In genomic region chr2:164910360-164911061, GRCm38 (mm10) we compare ENCODE assay signal across 7 mouse cellular contexts. TPM values are rescaled to one million over a fixed set of nuclear protein-coding genes. Genes with fewer than 3 reads are reported as not detected.
DNase-seq lines count a peak whose midpoint lies in the region; ATAC-seq lines count a peak whose summit lies in the region.

No protein-coding gene starts in this region.

- H3K27ac ChIP-seq in lung, embryonic 15.5 days: peak overlapping the region; percentile 99
- H3K27ac ChIP-seq in embryonic facial prominence, embryonic 13.5 days: peak overlapping the region; percentile 98
- peak overlapping the region; percentile 100 for H3K27ac ChIP-seq in hindbrain, embryonic 10.5 days

- peak overlapping the region; percentile 71 for H3K4me2 ChIP-seq in lung, embryonic 15.5 days
- H3K4me2 ChIP-seq in embryonic facial prominence, embryonic 13.5 days: peak overlapping the region; percentile 88

- no peak for DNase-seq in lung, postnatal 36 days
- no peak for DNase-seq in hindbrain, embryonic 10.5 days (ENCODE audit: low spot score)
- DNase-seq in urinary bladder, postnatal 36 days (ENCODE audit: low spot score in 2 of 2): no peak
- DNase-seq in spleen, adult 18-20 months: no peak

- peak overlapping the region; percentile 88 for H3K4me3 ChIP-seq in lung, embryonic 15.5 days
- peak overlapping the region; percentile 91 for H3K4me3 ChIP-seq in embryonic facial prominence, embryonic 13.5 days
- peak overlapping the region; percentile 73 for H3K4me3 ChIP-seq in hindbrain, embryonic 10.5 days

- WGBS in lung, embryonic 15.5 days: 3% methylated on average over 37 of the region's 37 CpGs
- 5% methylated on average over 37 of the region's 37 CpGs for WGBS in embryonic facial prominence, embryonic 13.5 days
- WGBS in hindbrain, embryonic 10.5 days: 6% methylated on average over 37 of the region's 37 CpGs

- peak overlapping the region; percentile 90 for H3K9ac ChIP-seq in lung, embryonic 15.5 days
- H3K9ac ChIP-seq in embryonic facial prominence, embryonic 13.5 days: peak overlapping the region; percentile 92

- peak; percentile 13; the same call in 1 of the 2 replicates for ATAC-seq in lung, embryonic 15.5 days (ENCODE audit: borderline replicate concordance, extremely low read depth, low FRiP score, low TSS enrichment)
- no peak; the same call in 1 of the 2 replicates for ATAC-seq in embryonic facial prominence, embryonic 13.5 days (ENCODE audit: insufficient number of reproducible peaks, insufficient read depth, low FRiP score, low TSS enrichment, low read depth)
- peak; percentile 7 for ATAC-seq in megakaryocyte progenitor cell, adult 5-6 weeks (replicated peaks; ENCODE audit: poor library complexity)

- no peaks in the 10 kb centered on the region for H3K27me3 ChIP-seq in lung, embryonic 15.5 days
- H3K27me3 ChIP-seq in embryonic facial prominence, embryonic 13.5 days: no peaks in the 10 kb centered on the region
- no peaks in the 10 kb centered on the region for H3K27me3 ChIP-seq in hindbrain, embryonic 10.5 days (ENCODE audit: insufficient read depth, poor library complexity, severe bottlenecking)

- peaks cover 23% of the 10 kb centered on the region for H3K4me1 ChIP-seq in lung, embryonic 15.5 days
- peaks cover 21% of the 10 kb centered on the region for H3K4me1 ChIP-seq in embryonic facial prominence, embryonic 13.5 days
- peaks cover 33% of the 10 kb centered on the region for H3K4me1 ChIP-seq in hindbrain, embryonic 10.5 days (replicated peaks)

- H3K9me3 ChIP-seq in lung, embryonic 15.5 days: peaks cover 3% of the 10 kb centered on the region; the same call in 1 of the 2 replicates
- peaks cover 9% of the 10 kb centered on the region for H3K9me3 ChIP-seq in embryonic facial prominence, embryonic 13.5 days
- H3K9me3 ChIP-seq in hindbrain, embryonic 10.5 days: peaks cover 8% of the 10 kb centered on the region

- H3K36me3 ChIP-seq in lung, embryonic 15.5 days: peaks cover 38% of the 10 kb centered on the region
- H3K36me3 ChIP-seq in embryonic facial prominence, embryonic 13.5 days: peaks cover 41% of the 10 kb centered on the region
- H3K36me3 ChIP-seq in hindbrain, embryonic 10.5 days: peaks cover 53% of the 10 kb centered on the region

RNA-seq across cellular contexts. Expression of gene Zfp335, which starts 1.0 kb away (rescaled TPM):
- polyA plus RNA-seq in lung, embryonic 15.5 days (2015; fragmentation: Nextera tagmentation; extraction: Ambion mirVana): 12.4 and 13.2 TPM in 2 replicates
- polyA plus RNA-seq in embryonic facial prominence, embryonic 13.5 days (2015; fragmentation: Nextera tagmentation; extraction: Ambion mirVana): 15.5 and 16.1 TPM in 2 replicates
- 15.3 and 18.4 TPM in 2 replicates for polyA plus RNA-seq in hindbrain, embryonic 10.5 days (2016; fragmentation: Nextera tagmentation; extraction: Ambion mirVana)
- 10.4 and 11.3 TPM in 2 replicates for total RNA-seq in megakaryocyte progenitor cell, adult 5-6 weeks (2015)
- total RNA-seq in megakaryocyte progenitor cell, adult 5-6 weeks (2017): 6.8 and 8.2 TPM in 2 replicates

RNA-seq across cellular contexts. Expression of gene Mmp9, which starts 30.1 kb away (rescaled TPM):
- 0.59 and 1.4 TPM in 2 replicates for polyA plus RNA-seq in lung, embryonic 15.5 days (2015; fragmentation: Nextera tagmentation; extraction: Ambion mirVana)
- 16.6 and 23.8 TPM in 2 replicates for polyA plus RNA-seq in embryonic facial prominence, embryonic 13.5 days (2015; fragmentation: Nextera tagmentation; extraction: Ambion mirVana)
- 0.56 and 1.2 TPM in 2 replicates for polyA plus RNA-seq in hindbrain, embryonic 10.5 days (2016; fragmentation: Nextera tagmentation; extraction: Ambion mirVana)
- 11.2 and 14.2 TPM in 2 replicates for total RNA-seq in megakaryocyte progenitor cell, adult 5-6 weeks (2015)
- total RNA-seq in megakaryocyte progenitor cell, adult 5-6 weeks (2017): 5.7 and 11.8 TPM in 2 replicates

RNA-seq across cellular contexts. Expression of gene Pcif1, which starts 31.4 kb away (rescaled TPM):
- 74.4 and 75.2 TPM in 2 replicates for polyA plus RNA-seq in lung, embryonic 15.5 days (2015; fragmentation: Nextera tagmentation; extraction: Ambion mirVana)
- polyA plus RNA-seq in embryonic facial prominence, embryonic 13.5 days (2015; fragmentation: Nextera tagmentation; extraction: Ambion mirVana): 78.4 and 78.8 TPM in 2 replicates
- 76.1 and 88.4 TPM in 2 replicates for polyA plus RNA-seq in hindbrain, embryonic 10.5 days (2016; fragmentation: Nextera tagmentation; extraction: Ambion mirVana)
- total RNA-seq in megakaryocyte progenitor cell, adult 5-6 weeks (2015): 34.1 and 36.3 TPM in 2 replicates
- 21.7 and 40.4 TPM in 2 replicates for total RNA-seq in megakaryocyte progenitor cell, adult 5-6 weeks (2017)

RNA-seq across cellular contexts. Expression of gene Slc12a5, which starts 50.1 kb away (rescaled TPM):
- 0.68 and 1.1 TPM in 2 replicates for polyA plus RNA-seq in lung, embryonic 15.5 days (2015; fragmentation: Nextera tagmentation; extraction: Ambion mirVana)
- polyA plus RNA-seq in embryonic facial prominence, embryonic 13.5 days (2015; fragmentation: Nextera tagmentation; extraction: Ambion mirVana): 1.0 and 2.9 TPM in 2 replicates
- polyA plus RNA-seq in hindbrain, embryonic 10.5 days (2016; fragmentation: Nextera tagmentation; extraction: Ambion mirVana): 3.1 and 5.1 TPM in 2 replicates
- 0.15 and 0.27 TPM in 2 replicates for total RNA-seq in megakaryocyte progenitor cell, adult 5-6 weeks (2015)
- total RNA-seq in megakaryocyte progenitor cell, adult 5-6 weeks (2017): 0.51 and 0.96 TPM in 2 replicates

RNA-seq across cellular contexts. Expression of gene Pltp, which starts 53.0 kb away (rescaled TPM):
- polyA plus RNA-seq in lung, embryonic 15.5 days (2015; fragmentation: Nextera tagmentation; extraction: Ambion mirVana): 149 and 169 TPM in 2 replicates
- 67.4 and 69.8 TPM in 2 replicates for polyA plus RNA-seq in embryonic facial prominence, embryonic 13.5 days (2015; fragmentation: Nextera tagmentation; extraction: Ambion mirVana)
- 47.2 and 78.1 TPM in 2 replicates for polyA plus RNA-seq in hindbrain, embryonic 10.5 days (2016; fragmentation: Nextera tagmentation; extraction: Ambion mirVana)
- total RNA-seq in megakaryocyte progenitor cell, adult 5-6 weeks (2015): 0.10 TPM in 1 of 2 replicates, not detected in the other
- total RNA-seq in megakaryocyte progenitor cell, adult 5-6 weeks (2017): not detected in 2 replicates
